Mouse (Mus musculus) CH12.LX (cell line): ENCODE measurements around the gene Tnni1. TPM values are rescaled to one million over a fixed set of nuclear protein-coding genes. Genes with fewer than 3 reads are reported as not detected.
A peak's percentile ranks its signal among the peaks of the same experiment; 100 is the strongest.

ENCODE experiments used
- DNase-seq: peaks from one replicate; pipeline ENCODE4 v3.0.0-alpha.2; 2013; ENCODE audit errors: extremely low read depth
- H3K27ac ChIP-seq: 2 replicates; pipeline ENCODE4 v1.5.1; 2012; ENCODE audit warnings: low read depth, mild to moderate bottlenecking, control low read depth, moderate library complexity; ENCODE audit not compliant: insufficient read depth
- H3K27me3 ChIP-seq: replicated peaks from 2 replicates; pipeline ENCODE3; 2012; ENCODE audit warnings: inconsistent platforms
- H3K36me3 ChIP-seq, 2 experiments: replicated peaks in 1 of 2; 2 replicates each; pipeline versions ENCODE3 to v1.6.1; 2012; ENCODE audit warnings: inconsistent platforms in 1 of 2, low read length in 1 of 2, mild to moderate bottlenecking in 1 of 2, mixed read lengths in 1 of 2, moderate library complexity in 1 of 2; ENCODE audit not compliant: control insufficient read depth in 1 of 2, insufficient read depth in 1 of 2
- H3K4me1 ChIP-seq, 2 experiments: 2 replicates each; pipeline ENCODE4 v1.6.1; 2012; ENCODE audit warnings: inconsistent platforms in 1 of 2, moderate library complexity in 1 of 2; ENCODE audit not compliant: insufficient read depth in 2 of 2, control insufficient read depth in 1 of 2
- H3K4me2 ChIP-seq: 2 replicates; pipeline ENCODE4 v1.6.1; 2012; ENCODE audit warnings: low read depth, mild to moderate bottlenecking, control low read depth; ENCODE audit not compliant: poor library complexity, insufficient read depth, severe bottlenecking
- H3K4me3 ChIP-seq, 3 experiments: fragments of 150-350 bp in 1 of 3; sonication (generic) in 1 of 3; replicated peaks in 1 of 3; 2 replicates each; pipeline versions ENCODE3 to v1.5.1; 2011 to 2012; ENCODE audit warnings: low read depth in 2 of 3, low read length in 2 of 3, mild to moderate bottlenecking in 2 of 3, moderate library complexity in 2 of 3, control low read depth in 1 of 3, improper control_type of control experiment in 1 of 3, inconsistent platforms in 1 of 3, mixed read lengths in 1 of 3; ENCODE audit not compliant: poor library complexity in 1 of 3
- H3K79me2 ChIP-seq: replicated peaks from 2 replicates; pipeline ENCODE4 v1.6.1; 2012; ENCODE audit warnings: mild to moderate bottlenecking, moderate library complexity; ENCODE audit not compliant: control insufficient read depth, poor library complexity, insufficient read depth, severe bottlenecking; ENCODE audit errors: extremely low read depth
- H3K9ac ChIP-seq: 2 replicates; pipeline ENCODE4 v1.6.1; 2012; ENCODE audit warnings: low read depth, mild to moderate bottlenecking, control low read depth, moderate library complexity; ENCODE audit not compliant: insufficient read depth
- H3K9me3 ChIP-seq: replicated peaks from 2 replicates; pipeline ENCODE3; 2012; ENCODE audit warnings: low read length, inconsistent platforms, mixed read lengths
- BHLHE40 ChIP-seq: IDR thresholded peaks from 2 replicates; pipeline ENCODE4 v1.6.1; 2011; ENCODE audit warnings: mild to moderate bottlenecking, low read depth, low read length, improper control_type of control experiment
- CHD2 ChIP-seq: IDR thresholded peaks from 2 replicates; pipeline ENCODE4 v1.6.1; 2011; ENCODE audit warnings: low read length, improper control_type of control experiment
- GABPA ChIP-seq: IDR thresholded peaks from 2 replicates; pipeline ENCODE4 v1.6.1; 2012; ENCODE audit warnings: low read depth, low read length, improper control_type of control experiment, inconsistent platforms; ENCODE audit not compliant: insufficient replicate concordance
- HCFC1 ChIP-seq: IDR thresholded peaks from 2 replicates; pipeline ENCODE4 v1.6.1; 2012; ENCODE audit warnings: low read depth, mild to moderate bottlenecking, inconsistent platforms, low read length, improper control_type of control experiment
- IRF4 ChIP-seq: IDR thresholded peaks from 2 replicates; pipeline ENCODE4 v1.6.1; 2014; ENCODE audit warnings: low read depth, mild to moderate bottlenecking, inconsistent platforms, low read length, improper control_type of control experiment
- KAT2A ChIP-seq: IDR thresholded peaks from 2 replicates; pipeline ENCODE4 v1.6.1; 2012; ENCODE audit warnings: low read length, improper control_type of control experiment, inconsistent platforms; ENCODE audit not compliant: insufficient replicate concordance
- MXI1 ChIP-seq: IDR thresholded peaks from 2 replicates; pipeline ENCODE4 v1.6.1; 2011; ENCODE audit warnings: mild to moderate bottlenecking, low read depth, low read length, improper control_type of control experiment
- NELFE ChIP-seq: IDR thresholded peaks from 2 replicates; pipeline ENCODE4 v1.6.1; 2011; ENCODE audit warnings: low read depth, low read length, improper control_type of control experiment
- POLR2AphosphoS2 ChIP-seq: IDR thresholded peaks from 2 replicates; pipeline ENCODE4 v1.6.1; 2011; ENCODE audit warnings: low read depth, low read length, improper control_type of control experiment
- RCOR1 ChIP-seq: conservative IDR thresholded peaks from 2 replicates; pipeline ENCODE4 v1.6.1; 2012; ENCODE audit warnings: low read depth, mild to moderate bottlenecking, inconsistent platforms, low read length, improper control_type of control experiment
- SIN3A ChIP-seq: IDR thresholded peaks from 2 replicates; pipeline ENCODE4 v1.6.1; 2012; ENCODE audit warnings: low read length, improper control_type of control experiment, inconsistent platforms
- TBP ChIP-seq: conservative IDR thresholded peaks from 2 replicates; pipeline ENCODE4 v1.6.1; 2011; ENCODE audit warnings: low read depth, low read length, improper control_type of control experiment
- ZMIZ1 ChIP-seq: IDR thresholded peaks from 2 replicates; pipeline ENCODE4 v1.6.1; 2012; ENCODE audit warnings: low read depth, mild to moderate bottlenecking, inconsistent platforms, low read length, improper control_type of control experiment
- dilution Hi-C: fragments of 300-500 bp; cut with MboI; formaldehyde crosslinking; loops from 2 replicates; pipeline ENCODE4 v1.14.3; 2020; ENCODE audit warnings: low sequenced_read_pairs; ENCODE audit not compliant: extremely low pct_unique_long_range_greater_than_20kb, extremely low pct_ligation_motif_present
- in situ Hi-C: fragments of 300-500 bp; cut with MboI; formaldehyde crosslinking; loops from 3 replicates; pipeline ENCODE4 v1.14.3; 2019; ENCODE audit warnings: low sequenced_read_pairs, low pct_ligation_motif_present, low pct_unique_long_range_greater_than_20kb, mixed read lengths
- polyA plus RNA-seq: library from polyadenylated mRNA; unstranded; fragments of >175 nt; gene quantifications from 2 replicates; pipeline ENCODE4 v1.2.1, GENCODE M21; 2012; ENCODE audit warnings: low read depth; ENCODE audit not compliant: insufficient read length
- total RNA-seq, 2 experiments: library from RNA; depleted of rRNA; stranded (reverse); fragments of 300-350 nt in 1 of 2; fragments of >200 nt in 1 of 2; gene quantifications; 2 replicates each; pipeline ENCODE4 v1.2.3; 2012 to 2014

Gene Tnni1
- total and polyA plus RNA-seq, 3 experiments: 1.6 to 6.9 (median 4.2) TPM

- no peaks in the 10 kb centered on the region for H3K9me3 ChIP-seq
- peaks cover 34 to 44% of the 10 kb centered on the region in 2 experiments for H3K36me3 ChIP-seq
- peak overlapping the region; percentile 25; the same call in 1 of the 2 replicates for H3K27ac ChIP-seq
- peak overlapping the region; percentile 39 for H3K4me2 ChIP-seq
- no peak for TF ChIP-seq SIN3A
- TF ChIP-seq GABPA: no peak
- no peak for TF ChIP-seq NELFE
- TF ChIP-seq POLR2AphosphoS2: no peak
- no peak for TF ChIP-seq ZMIZ1
- no peak for TF ChIP-seq BHLHE40
- no peak for TF ChIP-seq KAT2A
- no peak for TF ChIP-seq IRF4
- TF ChIP-seq TBP: no peak
- TF ChIP-seq, all 38 proteins: peak for 0
- H3K9ac ChIP-seq: peak overlapping the region; percentile 98
- H3K4me1 ChIP-seq: peaks cover 19 to 58% of the 10 kb centered on the region in 2 experiments
- H3K79me2 ChIP-seq: peaks cover 35% of the 10 kb centered on the region
- H3K27me3 ChIP-seq: no peaks in the 10 kb centered on the region
- in situ Hi-C loops (loop anchor here (10.0 kb wide), 1 partner anchor 367 kb away; the partner anchor contains the start of gene Kif21b), dilution Hi-C loops (no loop called here)
- H3K4me3 ChIP-seq: peak overlapping the region; percentile 93 to 98 (median 95)
- DNase-seq: no peak
Observed at GRCm38 (mm10) chr1:135767324-135767890, 11.8 kb upstream of the Tnni1 start.

GRCm38 (mm10) chr1:135768400-135768799 is 10.8 kb upstream of the Tnni1 start:
- Histone ChIP-seq H3K27ac (no peak overlapping the region), H3K4me3 (peak overlapping the region; percentile 93 to 98 (median 95)), H3K4me2 (peak overlapping the region; percentile 39; the same call in 1 of the 2 replicates), H3K4me1 (peaks cover 18 to 49% of the 10 kb centered on the region in 2 experiments), H3K27me3 (no peaks in the 10 kb centered on the region), H3K79me2 (peaks cover 35% of the 10 kb centered on the region), H3K9me3 (no peaks in the 10 kb centered on the region), H3K9ac (peak overlapping the region; percentile 98; the same call in 1 of the 2 replicates), H3K36me3 (peaks cover 34 to 47% of the 10 kb centered on the region in 2 experiments)
- in situ Hi-C loops: loop anchor here (10.0 kb wide), 1 partner anchor 366 kb away; the partner anchor contains the start of gene Kif21b
- dilution Hi-C loops: no loop called here
- DNase-seq: no peak
- TF ChIP-seq RCOR1 (no peak), HCFC1 (no peak), SIN3A (no peak), KAT2A (no peak), CHD2 (no peak)

- no peak for TF ChIP-seq MXI1
- TF ChIP-seq, all 38 proteins: peak for 0
- H3K27ac ChIP-seq: no peak overlapping the region
- no peak overlapping the region for H3K9ac ChIP-seq
- no peaks in the 10 kb centered on the region for H3K9me3 ChIP-seq
- DNase-seq: no peak
- dilution Hi-C loops: no loop called here
- H3K36me3 ChIP-seq: peaks cover 34 to 50% of the 10 kb centered on the region in 2 experiments
- H3K79me2 ChIP-seq: peaks cover 35% of the 10 kb centered on the region
- H3K27me3 ChIP-seq: no peaks in the 10 kb centered on the region
- in situ Hi-C loops: no loop called here
- H3K4me1 ChIP-seq: peaks cover 11 to 31% of the 10 kb centered on the region in 2 experiments
- H3K4me2 ChIP-seq: no peak overlapping the region
- H3K4me3 ChIP-seq: no peak overlapping the region
Observed at GRCm38 (mm10) chr1:135770237-135770636, 9.0 kb upstream of the Tnni1 start.
